Mouse (Mus musculus) neural tube, embryonic 12.5 days (tissue): ENCODE results near the gene Notum. TPM values are rescaled to one million over a fixed set of nuclear protein-coding genes. Genes with fewer than 3 reads are reported as not detected.
A peak's percentile ranks its signal among the peaks of the same experiment; 100 is the strongest.
"Not testable (repeated sequence)": the region's sequence is repeated elsewhere in the genome, so short reads cannot be mapped to it uniquely, and the experiment has no call there.

Source experiments
- ATAC-seq: fragments of 200-750 bp; cut with Nextera tagmentation; 2 replicates; pipeline ENCODE4 v1.8.0; 2017; ENCODE audit warnings: low read depth, mild to moderate bottlenecking, moderate TSS enrichment, moderate library complexity; ENCODE audit not compliant: low FRiP score
- H3K27ac ChIP-seq: fragments of 300-500 bp; sonication (generic); 2 replicates; pipeline ENCODE4 v1.5.1; 2016
- H3K27me3 ChIP-seq: fragments of 300-500 bp; sonication (generic); replicated peaks from 2 replicates; pipeline ENCODE4 v1.6.1; 2016; ENCODE audit warnings: mild to moderate bottlenecking
- H3K36me3 ChIP-seq: fragments of 300-500 bp; sonication (generic); 2 replicates; pipeline ENCODE4 v1.6.1; 2016; ENCODE audit warnings: mild to moderate bottlenecking
- H3K4me1 ChIP-seq: fragments of 300-500 bp; sonication (generic); 2 replicates; pipeline ENCODE4 v1.6.1; 2016
- H3K4me2 ChIP-seq: fragments of 300-500 bp; sonication (generic); replicated peaks from 2 replicates; pipeline ENCODE4 v1.6.1; 2016; ENCODE audit warnings: mild to moderate bottlenecking
- H3K4me3 ChIP-seq: fragments of 300-500 bp; sonication (generic); 2 replicates; pipeline ENCODE4 v1.5.1; 2016
- H3K9ac ChIP-seq: fragments of 300-500 bp; sonication (generic); 2 replicates; pipeline ENCODE4 v1.6.1; 2016; ENCODE audit warnings: mild to moderate bottlenecking
- H3K9me3 ChIP-seq: fragments of 300-500 bp; sonication (generic); 2 replicates; pipeline ENCODE4 v1.6.1; 2016; ENCODE audit warnings: mild to moderate bottlenecking
- WGBS: fragments of 180-500 bp; shearing (Covaris S2); methylation state at CpG from one replicate; pipeline ENCODE4 v1.1.7; 2016; 5-methylcytosine and 5-hydroxymethylcytosine counted together
- polyA plus RNA-seq: library from polyadenylated mRNA; unstranded; fragments of >200 nt; fragmentation: Nextera tagmentation; extraction: Ambion mirVana; gene quantifications from 2 replicates; pipeline ENCODE4 v1.2.1, GENCODE M21; 2016

Notum gene
- polyA plus RNA-seq, 1 experiment from 2014 or later: 3.4 TPM

DNA sequence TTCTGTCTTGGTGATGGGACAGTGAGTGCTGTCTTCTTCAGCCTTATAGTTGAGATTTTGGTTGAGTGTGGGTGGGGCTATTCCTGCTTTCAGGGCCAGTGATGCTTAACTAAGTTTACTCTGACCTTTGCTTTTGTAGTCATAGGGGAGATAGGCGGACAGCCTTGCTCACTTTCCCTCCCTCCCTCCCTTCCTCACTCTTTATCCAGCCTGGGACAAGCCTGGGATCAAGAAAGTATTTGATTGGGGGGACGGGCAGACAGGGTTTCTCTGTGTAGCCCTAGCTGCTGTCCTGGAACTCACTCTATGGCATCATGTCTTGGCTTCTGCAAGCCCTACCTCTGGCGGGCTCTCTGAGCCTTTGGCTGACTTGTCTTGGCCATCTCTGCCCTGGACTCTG is 32.5 kb upstream of the Notum start:
- 68% methylated on average over 3 of the region's 3 CpGs for WGBS
- Histone ChIP-seq H3K9ac (no peak overlapping the region; the same call in 1 of the 2 replicates), H3K4me3 (no peak overlapping the region), H3K9me3 (no peaks in the 10 kb centered on the region), H3K27ac (no peak overlapping the region), H3K4me2 (no peak overlapping the region), H3K36me3 (peaks cover 48% of the 10 kb centered on the region), H3K4me1 (peaks cover 20% of the 10 kb centered on the region), H3K27me3 (no peaks in the 10 kb centered on the region)
- ATAC-seq: no peak

DNA sequence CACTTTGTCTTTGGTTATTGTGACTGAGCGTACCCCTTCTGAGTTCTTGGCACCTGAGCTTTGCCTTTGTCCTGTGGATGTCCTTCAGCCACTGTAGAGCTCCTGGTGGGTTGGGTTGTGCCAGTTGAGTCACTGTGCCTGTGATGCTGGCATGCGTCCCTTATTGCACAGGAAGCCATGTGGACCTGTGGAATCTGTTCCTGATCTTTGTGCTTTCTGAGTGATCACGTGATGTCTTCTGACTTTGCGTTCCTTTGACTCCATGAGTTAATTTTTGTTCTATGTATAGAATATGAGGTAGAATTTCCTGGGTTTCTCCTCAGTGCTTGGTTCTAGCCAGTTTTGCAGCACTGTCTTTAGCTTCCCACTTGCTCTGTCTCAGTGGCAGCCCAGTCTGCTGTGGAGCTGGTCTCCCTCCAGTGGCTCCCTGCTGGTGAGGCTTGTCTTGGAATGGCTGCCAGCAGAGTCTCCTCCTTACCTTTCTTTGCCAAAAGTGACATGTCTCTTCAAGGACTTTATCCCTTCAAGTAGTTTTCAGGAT is 31.6 kb upstream of the Notum start:
- Histone ChIP-seq H3K4me2 (no peak overlapping the region), H3K27me3 (no peaks in the 10 kb centered on the region), H3K27ac (no peak overlapping the region), H3K4me1 (peaks cover 20% of the 10 kb centered on the region), H3K9me3 (no peaks in the 10 kb centered on the region), H3K36me3 (peaks cover 56% of the 10 kb centered on the region), H3K9ac (no peak overlapping the region), H3K4me3 (no peak overlapping the region)
- no peak for ATAC-seq
- 92% methylated on average over 4 of the region's 4 CpGs for WGBS

DNA sequence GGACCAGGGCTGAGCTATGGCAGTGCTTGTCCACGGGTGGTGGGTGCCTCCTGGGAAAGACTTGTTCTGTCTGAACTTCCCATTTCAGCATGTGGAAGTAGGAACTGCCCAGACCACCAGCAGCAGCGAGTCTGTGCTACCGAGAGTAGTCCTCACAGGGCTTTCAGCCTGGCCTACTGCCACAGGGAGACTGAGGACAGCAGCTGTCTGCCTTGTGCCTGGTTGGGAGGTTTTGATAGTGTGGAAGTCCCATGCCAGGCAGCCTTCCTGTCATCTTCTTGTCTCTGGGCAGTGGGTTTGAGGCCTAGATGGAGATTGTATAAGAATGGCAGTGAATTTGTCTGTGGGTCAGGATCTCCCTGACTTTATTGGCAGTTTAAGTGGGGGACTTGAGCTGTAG is 28.4 kb upstream of the Notum start:
- ATAC-seq: no peak
- Histone ChIP-seq H3K27ac (no peak overlapping the region), H3K4me1 (0 out of 2 replicates have a peak, but pooled peaks cover 2% of the 10 kb centered on the region), H3K9ac (no peak overlapping the region), H3K36me3 (peaks cover 69% of the 10 kb centered on the region), H3K4me2 (no peak overlapping the region), H3K4me3 (no peak overlapping the region), H3K9me3 (no peaks in the 10 kb centered on the region), H3K27me3 (no peaks in the 10 kb centered on the region)
- WGBS: 82% methylated on average over 3 of the region's 3 CpGs

DNA sequence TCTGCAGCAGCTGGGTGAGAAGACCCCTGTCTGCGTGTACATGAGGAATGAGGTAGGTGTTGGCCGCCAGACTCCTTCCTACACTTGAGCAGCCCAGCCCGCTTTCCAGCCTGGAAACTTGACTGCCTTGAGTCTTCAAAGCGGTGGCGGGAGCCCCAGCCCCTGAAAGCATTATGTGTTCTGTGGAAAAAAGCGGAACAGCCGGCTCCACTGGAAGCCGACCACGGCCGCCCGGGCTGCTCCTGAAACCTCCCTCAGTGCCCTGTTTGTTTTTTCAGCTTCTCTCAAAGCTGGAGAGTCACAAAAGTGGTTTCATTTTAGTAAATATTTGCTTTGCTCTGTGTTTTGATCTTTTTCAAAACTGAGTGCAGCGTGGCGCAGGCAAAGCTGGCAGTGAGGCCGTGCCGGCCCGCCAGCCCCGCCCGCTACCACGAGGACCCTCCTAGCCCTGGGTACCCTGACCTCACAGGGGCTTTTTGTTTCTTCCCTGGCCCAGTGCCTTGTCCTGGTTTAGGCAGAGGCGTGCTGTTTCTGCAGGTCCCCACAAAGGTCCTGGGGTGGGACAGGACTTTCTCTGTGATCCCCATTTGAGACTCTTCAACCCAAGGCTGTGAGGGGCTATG is 25.8 kb upstream of the Notum start:
- Histone ChIP-seq H3K4me3 (no peak overlapping the region), H3K4me1 (no peaks in the 10 kb centered on the region; the same call in 1 of the 2 replicates), H3K9ac (no peak overlapping the region), H3K9me3 (no peaks in the 10 kb centered on the region), H3K27me3 (no peaks in the 10 kb centered on the region), H3K4me2 (no peak overlapping the region), H3K27ac (no peak overlapping the region), H3K36me3 (peaks cover 71% of the 10 kb centered on the region)
- WGBS: 73% methylated on average over 20 of the region's 20 CpGs
- ATAC-seq: no peak

DNA sequence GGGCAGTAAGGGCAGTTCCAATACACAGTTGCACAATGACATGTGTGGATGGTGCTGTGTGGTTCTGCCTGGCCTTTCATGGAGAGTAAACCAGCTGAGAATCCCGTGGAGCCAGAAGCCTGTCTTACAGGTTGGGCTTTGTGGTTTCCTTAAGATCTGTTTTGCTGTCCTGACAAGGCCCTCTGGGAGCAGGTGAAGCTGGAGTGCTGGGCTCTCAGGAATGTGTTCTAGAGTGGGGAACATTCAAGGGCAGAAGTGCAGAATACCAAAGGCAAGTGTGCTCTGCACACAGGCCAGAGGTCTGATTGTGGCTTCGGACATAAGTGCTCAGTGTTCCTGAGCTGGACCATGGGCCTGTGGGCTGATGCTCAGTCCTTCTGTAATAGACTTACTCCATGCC is 23.7 kb upstream of the Notum start:
- no peak overlapping the region for H3K27ac ChIP-seq
- H3K36me3 ChIP-seq: peaks cover 80% of the 10 kb centered on the region
- H3K9ac ChIP-seq: no peak overlapping the region
- H3K9me3 ChIP-seq: no peaks in the 10 kb centered on the region
- H3K4me3 ChIP-seq: no peak overlapping the region
- H3K4me1 ChIP-seq: no peaks in the 10 kb centered on the region; the same call in 1 of the 2 replicates
- ATAC-seq: no peak
- WGBS: 86% methylated on average over 2 of the region's 2 CpGs
- H3K27me3 ChIP-seq: no peaks in the 10 kb centered on the region
- no peak overlapping the region for H3K4me2 ChIP-seq

DNA sequence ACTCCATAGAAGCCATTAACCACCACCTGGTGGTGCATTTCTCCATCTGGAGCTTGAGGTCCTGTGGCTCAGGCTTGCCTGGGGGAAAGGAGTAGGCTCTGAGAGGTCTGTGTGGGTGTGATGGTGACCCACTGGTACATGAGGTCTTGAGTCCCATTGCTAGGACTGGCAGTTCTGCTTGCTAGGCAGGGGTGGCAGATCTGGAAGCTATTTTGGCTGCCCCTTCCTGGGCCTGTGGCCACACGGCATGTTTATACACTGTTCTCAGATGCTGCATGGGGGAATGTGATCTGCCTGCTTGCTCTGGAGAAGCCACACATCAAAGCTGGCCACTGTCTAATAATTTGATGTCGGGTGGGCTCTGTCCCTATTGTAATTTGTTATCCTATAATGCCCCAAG is 23.1 kb upstream of the Notum start:
- Histone ChIP-seq H3K27me3 (no peaks in the 10 kb centered on the region), H3K9me3 (no peaks in the 10 kb centered on the region), H3K4me1 (no peaks in the 10 kb centered on the region; the same call in 1 of the 2 replicates), H3K4me3 (no peak overlapping the region), H3K36me3 (peaks cover 77% of the 10 kb centered on the region), H3K4me2 (no peak overlapping the region), H3K27ac (no peak overlapping the region), H3K9ac (no peak overlapping the region)
- ATAC-seq: no peak
- 84% methylated on average over 2 of the region's 2 CpGs for WGBS

DNA sequence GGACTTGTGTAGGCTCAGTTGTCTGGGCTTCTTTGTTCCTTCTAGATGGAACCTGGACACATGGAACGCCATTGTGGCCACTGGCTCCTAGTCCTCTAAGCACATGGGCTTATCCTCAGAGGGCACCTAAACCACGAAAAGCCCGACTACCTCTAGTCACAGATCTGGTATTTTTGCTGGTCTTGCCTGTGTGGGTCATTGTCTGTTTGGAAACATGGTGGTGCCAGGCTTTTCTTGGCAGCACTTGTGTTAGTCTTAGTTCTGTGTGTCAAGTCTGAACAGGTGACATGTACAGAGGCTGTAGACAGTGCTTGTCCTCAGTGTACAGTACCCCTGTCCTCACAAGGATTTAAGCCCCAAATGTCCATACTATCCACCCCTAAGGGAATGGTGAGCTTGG is 22.6 kb upstream of the Notum start:
- no peak overlapping the region for H3K9ac ChIP-seq
- peaks cover 74% of the 10 kb centered on the region for H3K36me3 ChIP-seq
- no peak overlapping the region for H3K4me2 ChIP-seq
- WGBS: 89% methylated on average over 3 of the region's 3 CpGs
- no peaks in the 10 kb centered on the region; the same call in 1 of the 2 replicates for H3K4me1 ChIP-seq
- H3K9me3 ChIP-seq: no peaks in the 10 kb centered on the region
- H3K27ac ChIP-seq: no peak overlapping the region
- no peak overlapping the region for H3K4me3 ChIP-seq
- no peaks in the 10 kb centered on the region for H3K27me3 ChIP-seq
- no peak for ATAC-seq

DNA sequence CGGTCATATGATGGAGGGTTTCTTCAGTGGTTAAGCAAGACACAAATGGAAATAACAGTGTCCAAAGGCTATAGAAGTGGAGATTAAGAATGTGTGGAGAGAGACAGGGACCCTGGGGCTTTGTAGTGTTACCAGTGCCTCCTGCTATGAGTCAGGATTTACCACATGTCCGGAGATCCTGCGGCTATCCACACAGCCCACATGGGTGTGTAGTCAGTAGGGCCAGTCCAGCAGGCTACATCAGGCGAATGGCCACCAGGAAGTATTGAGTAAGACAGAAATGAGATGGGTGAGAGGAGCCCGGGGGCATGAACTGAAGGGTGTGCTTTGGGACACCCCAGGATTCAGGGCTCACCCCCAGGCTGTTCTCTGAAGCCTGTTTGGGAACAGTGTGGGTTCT is 21.7 kb upstream of the Notum start:
- 95% methylated on average over 5 of the region's 5 CpGs for WGBS
- H3K36me3 ChIP-seq: peaks cover 75% of the 10 kb centered on the region
- H3K9ac ChIP-seq: no peak overlapping the region
- H3K4me3 ChIP-seq: no peak overlapping the region
- ATAC-seq: no peak
- no peak overlapping the region for H3K27ac ChIP-seq
- H3K4me2 ChIP-seq: no peak overlapping the region
- H3K9me3 ChIP-seq: no peaks in the 10 kb centered on the region
- H3K4me1 ChIP-seq: no peaks in the 10 kb centered on the region; the same call in 1 of the 2 replicates
- no peaks in the 10 kb centered on the region for H3K27me3 ChIP-seq

DNA sequence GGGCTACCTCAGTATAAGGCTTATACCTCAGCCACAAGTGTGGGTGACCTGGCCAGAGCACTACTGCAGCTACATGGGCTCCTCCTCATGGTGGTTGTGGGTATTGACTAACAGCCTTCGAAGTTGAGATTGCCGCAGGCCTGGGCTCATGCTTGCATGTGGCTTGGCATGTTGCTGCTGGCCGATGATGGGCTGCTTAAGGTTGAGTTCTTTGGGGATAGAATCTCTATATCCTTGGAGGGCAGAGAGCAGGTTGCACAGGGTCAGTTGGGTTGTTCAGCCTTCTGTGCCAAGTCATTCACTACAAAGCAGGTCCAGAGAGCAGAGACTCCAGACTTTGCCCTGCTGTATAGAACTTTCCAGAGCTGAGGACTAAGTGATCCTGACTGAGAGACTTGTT is 18.9 kb upstream of the Notum start:
- Histone ChIP-seq H3K4me2 (no peak overlapping the region), H3K9me3 (no peaks in the 10 kb centered on the region), H3K4me1 (no peaks in the 10 kb centered on the region; the same call in 1 of the 2 replicates), H3K36me3 (peaks cover 71% of the 10 kb centered on the region), H3K4me3 (no peak overlapping the region), H3K9ac (no peak overlapping the region), H3K27ac (no peak overlapping the region), H3K27me3 (no peaks in the 10 kb centered on the region)
- WGBS: 90% methylated on average over 3 of the region's 3 CpGs
- ATAC-seq: no peak

DNA sequence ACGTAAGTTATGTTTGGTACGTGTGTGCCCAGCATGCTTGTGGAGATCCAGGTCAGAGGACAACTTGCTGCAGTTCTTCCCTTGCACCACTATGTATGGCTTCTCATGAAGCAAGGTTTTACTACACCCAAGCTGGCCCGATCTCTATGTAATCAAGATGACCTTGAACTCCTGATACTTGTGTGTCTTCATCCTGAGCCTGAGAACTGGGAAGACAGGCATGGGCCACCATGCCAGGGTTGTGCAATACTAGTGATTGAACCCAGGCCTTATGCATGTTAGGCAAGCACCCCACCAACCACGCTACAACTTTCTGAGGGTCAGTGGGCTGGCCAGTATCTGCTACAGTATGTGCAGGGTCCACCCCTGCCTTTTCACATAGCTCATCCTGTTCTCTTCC is 16.0 kb upstream of the Notum start:
- H3K36me3 ChIP-seq: peaks cover 51% of the 10 kb centered on the region
- 97% methylated on average over 4 of the region's 4 CpGs for WGBS
- no peak for ATAC-seq

DNA sequence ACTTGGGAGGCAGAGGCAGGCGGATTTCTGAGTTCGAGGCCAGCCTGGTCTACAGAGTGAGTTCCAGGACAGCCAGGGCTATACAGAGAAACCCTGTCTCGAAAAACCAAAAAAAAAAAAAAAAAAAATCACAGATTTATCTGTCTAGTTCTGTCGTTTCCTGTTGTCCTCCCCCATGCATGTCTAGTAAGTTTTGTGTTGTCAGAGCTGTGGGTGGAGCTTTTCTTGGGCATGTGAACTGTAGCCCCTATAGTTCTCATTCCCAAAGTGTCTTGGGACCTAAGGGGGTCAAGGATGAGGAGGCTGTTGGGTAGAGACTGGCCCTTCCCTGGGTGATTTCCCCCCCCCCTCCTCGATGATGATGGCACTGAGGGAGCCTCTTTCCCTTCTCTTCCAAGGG is 14.9 kb upstream of the Notum start:
- H3K36me3 ChIP-seq: peaks cover 44% of the 10 kb centered on the region

More for the DNA sequence above, 16.0 kb upstream of the Notum start:
- Histone ChIP-seq H3K27ac (no peak overlapping the region), H3K4me2 (no peak overlapping the region), H3K4me1 (peaks cover 7% of the 10 kb centered on the region), H3K4me3 (no peak overlapping the region), H3K27me3 (no peaks in the 10 kb centered on the region), H3K9me3 (no peaks in the 10 kb centered on the region), H3K9ac (no peak overlapping the region)

DNA sequence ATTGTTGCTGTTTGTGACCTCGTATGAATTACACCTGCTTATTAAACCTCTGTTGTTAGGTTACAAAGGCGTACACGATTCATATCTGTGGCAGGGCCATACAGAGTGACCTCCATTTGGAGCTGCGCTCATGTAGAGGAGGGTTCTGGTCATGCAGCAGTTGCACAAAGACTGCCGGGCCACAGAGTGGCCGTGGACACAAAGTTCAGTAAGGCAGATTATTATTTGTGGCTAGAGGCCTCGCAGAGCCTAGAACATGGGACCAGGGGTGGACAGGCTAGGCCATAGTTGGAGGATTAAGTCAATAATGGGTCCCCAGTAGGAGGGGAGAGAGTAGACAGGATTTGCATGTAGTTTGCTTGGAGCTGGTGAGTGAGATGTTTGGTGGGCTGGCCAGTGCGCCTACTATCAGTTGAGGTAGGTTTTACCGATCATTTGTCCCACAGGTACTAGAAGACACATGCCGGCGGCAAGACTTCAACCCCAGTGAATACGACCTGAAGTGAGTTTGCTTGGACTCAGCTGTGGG is 12.7 kb upstream of the Notum start:
- 38% methylated on average over 12 of the region's 12 CpGs for WGBS
- Histone ChIP-seq H3K4me1 (peaks cover 7% of the 10 kb centered on the region), H3K9ac (peak overlapping the region; percentile 84), H3K27ac (no peak overlapping the region), H3K4me2 (peak overlapping the region; percentile 87), H3K9me3 (no peaks in the 10 kb centered on the region), H3K36me3 (peaks cover 28% of the 10 kb centered on the region), H3K4me3 (peak overlapping the region; percentile 74), H3K27me3 (no peaks in the 10 kb centered on the region)
- ATAC-seq: peak; percentile 29

More for the DNA sequence above, 14.9 kb upstream of the Notum start:
- not testable (repeated sequence) for H3K4me1 ChIP-seq, ATAC-seq, H3K27me3 ChIP-seq, H3K4me3 ChIP-seq, H3K9me3 ChIP-seq, H3K27ac ChIP-seq, H3K4me2 ChIP-seq, H3K9ac ChIP-seq
- 98% methylated on average over 4 of the region's 5 CpGs for WGBS
